ENCODE assay signal across 9 mouse cellular contexts in the genomic region with DNA sequence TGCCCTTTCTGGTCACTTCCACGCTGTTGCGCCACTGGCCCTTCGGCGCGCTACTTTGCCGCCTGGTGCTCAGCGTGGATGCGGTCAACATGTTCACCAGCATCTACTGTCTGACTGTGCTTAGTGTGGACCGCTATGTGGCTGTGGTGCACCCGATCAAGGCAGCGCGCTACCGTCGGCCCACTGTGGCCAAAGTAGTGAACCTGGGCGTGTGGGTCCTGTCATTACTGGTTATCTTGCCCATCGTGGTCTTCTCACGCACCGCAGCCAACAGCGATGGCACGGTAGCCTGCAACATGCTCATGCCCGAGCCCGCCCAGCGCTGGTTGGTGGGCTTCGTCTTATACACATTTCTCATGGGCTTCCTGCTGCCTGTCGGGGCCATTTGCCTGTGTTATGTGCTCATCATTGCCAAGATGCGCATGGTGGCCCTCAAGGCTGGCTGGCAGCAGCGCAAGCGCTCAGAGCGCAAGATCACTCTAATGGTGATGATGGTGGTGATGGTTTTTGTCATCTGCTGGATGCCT. TPM values are rescaled to one million over a fixed set of nuclear protein-coding genes. Genes with fewer than 3 reads are reported as not detected.
DNase-seq lines count a peak whose midpoint lies in the region; ATAC-seq and TF ChIP-seq lines count a peak whose summit lies in the region.
"Had no signal": no experiment of that assay in that cellular context is flagged by ENCODE, and none has a peak within 500 bp of the region (broad histone marks: within the 10 kb centered on the region; RNA-seq: fewer than 3 reads in every experiment).

No protein-coding gene starts in this region.

- H3K9ac ChIP-seq in ES-E14 (ENCODE audit: insufficient read depth, low read depth, low read length, poor library complexity, severe bottlenecking): no peak overlapping the region
- no peak overlapping the region for H3K9ac ChIP-seq in neural tube, embryonic 11.5 days (ENCODE audit: low read length)

- peak; percentile 25 to 34 for DNase-seq in cerebellum, postnatal 14 days
- no peak for DNase-seq in ES-E14 (ENCODE audit: low read depth, low spot score)
- DNase-seq in frontal cortex, postnatal 36 days (ENCODE audit: low spot score in 2 of 2): peak; percentile 40 to 57
- peak; percentile 20 to 34 for DNase-seq in left cerebral cortex, adult 8-10 months (ENCODE audit: low spot score in 2 of 2)
- peak; percentile 35 for DNase-seq in neural tube, embryonic 11.5 days (ENCODE audit: low spot score)
- DNase-seq in testis, postnatal 14 days (ENCODE audit: low spot score): no peak

- peak overlapping the region; percentile 51; a peak in 3 of 4 replicates for H3K4me3 ChIP-seq in ES-E14 (ENCODE audit: insufficient read depth in 1 of 2, low read depth in 1 of 2, low read length in 2 of 2, poor library complexity in 1 of 2, severe bottlenecking in 1 of 2)
- H3K4me3 ChIP-seq in neural tube, embryonic 11.5 days (ENCODE audit: low read depth, low read length): peak overlapping the region; percentile 43

- H3K27ac ChIP-seq in ES-E14 (ENCODE audit: insufficient read depth, low read depth, low read length, poor library complexity, severe bottlenecking): no peak overlapping the region
- no peak overlapping the region for H3K27ac ChIP-seq in neural tube, embryonic 11.5 days (ENCODE audit: low read depth, low read length)

- H3K9me3 ChIP-seq in ES-E14 (ENCODE audit: control insufficient read depth, insufficient read depth, low read depth, low read length): no peaks in the 10 kb centered on the region
- H3K9me3 ChIP-seq in neural tube, embryonic 11.5 days (ENCODE audit: control insufficient read depth, low read length): no peaks in the 10 kb centered on the region

- no peak for ATAC-seq in cerebellum, adult (ENCODE audit: insufficient number of reproducible peaks, low FRiP score, low TSS enrichment)
- peak; percentile 20; the same call in 1 of the 2 replicates for ATAC-seq in neural tube, embryonic 11.5 days (ENCODE audit: insufficient read depth, low FRiP score, low TSS enrichment)
- no peak for ATAC-seq in CD4-positive, CD25-positive, alpha-beta regulatory T cell, adult 4 months

- WGBS in neural tube, embryonic 11.5 days: 2% methylated on average over 29 of the region's 29 CpGs

- peaks cover 31% of the 10 kb centered on the region for H3K27me3 ChIP-seq in neural tube, embryonic 11.5 days (ENCODE audit: control insufficient read depth, insufficient read depth, low read length)

- H3K36me3 ChIP-seq in ES-E14 (ENCODE audit: control insufficient read depth, insufficient read depth, low read length, poor library complexity, severe bottlenecking): no peaks in the 10 kb centered on the region
- H3K36me3 ChIP-seq in neural tube, embryonic 11.5 days (ENCODE audit: control insufficient read depth, insufficient read depth, low read length): no peaks in the 10 kb centered on the region

- H3K4me1 ChIP-seq in ES-E14 (ENCODE audit: control insufficient read depth in 2 of 2, insufficient read depth in 2 of 2, low read length in 2 of 2, poor library complexity in 1 of 2): peaks cover 0 to 10% of the 10 kb centered on the region in 2 experiments; a peak in 1 of 4 replicates
- H3K4me1 ChIP-seq in neural tube, embryonic 11.5 days (ENCODE audit: control insufficient read depth, insufficient read depth, low read length): peaks cover 12% of the 10 kb centered on the region; the same call in 1 of the 2 replicates

- in situ Hi-C loops in ES-E14 (cut with MboI; ENCODE audit: low sequenced_read_pairs in 2 of 2, unreplicated experiment in 2 of 2): loop anchor here in 1 of 2 experiments (10.0 to 25.0 kb wide), 2 partner anchors 668 to 1526 kb away; a partner anchor contains a TSS

- peak overlapping the region; percentile 87 for H3K4me2 ChIP-seq in neural tube, embryonic 11.5 days (ENCODE audit: low read depth)

TF ChIP-seq in ES-E14, 5 proteins besides CTCF, POLR2A, EP300 and RAD21:
- TF ChIP-seq ZNF384 (IDR thresholded peaks at IDR 0.05; ENCODE audit: low read depth, low read length) (no peak), ZC3H11A (IDR thresholded peaks at IDR 0.05; ENCODE audit: borderline replicate concordance, low read depth, low read length) (no peak), MAFK (IDR thresholded peaks at IDR 0.05; ENCODE audit: insufficient read depth, low read depth, low read length) (no peak), HCFC1 (IDR thresholded peaks at IDR 0.05; ENCODE audit: borderline replicate concordance, insufficient read depth, low read length) (no peak), CHD2 (IDR thresholded peaks at IDR 0.05; ENCODE audit: low read depth, low read length) (no peak)

RNA-seq across cellular contexts. Expression of a gene that starts 1.4 kb away (rescaled TPM):
- total RNA-seq in ES-E14 (2012; rRNA removed): not detected in 2 replicates
- 10 to 100 TPM; 20.7 to 26.2 (median 24.3) TPM for total RNA-seq in left cerebral cortex, adult 8-10 months (2022)
- polyA plus RNA-seq in neural tube, embryonic 11.5 days (2014; fragmentation: Nextera tagmentation; extraction: Ambion mirVana): 0.25 and 0.58 TPM in 2 replicates
- polyA plus RNA-seq in CD4-positive, CD25-positive, alpha-beta regulatory T cell, adult 4 months (2017; shearing (Covaris generic)): not detected
- total RNA-seq: neutrophil, adult 5-6 weeks had no signal

RNA-seq across cellular contexts. Expression of a gene that starts 56.1 kb away (rescaled TPM):
- 0.18 TPM in 1 of 2 replicates, not detected in the other for total RNA-seq in ES-E14 (2012; rRNA removed)
- total RNA-seq in left cerebral cortex, adult 8-10 months (2022): 1 to 10 TPM; 3.1 to 4.5 (median 4.3) TPM
- polyA plus RNA-seq in neural tube, embryonic 11.5 days (2014; fragmentation: Nextera tagmentation; extraction: Ambion mirVana): 5.1 and 5.8 TPM in 2 replicates
- not detected for polyA plus RNA-seq in CD4-positive, CD25-positive, alpha-beta regulatory T cell, adult 4 months (2017; shearing (Covaris generic))

Comparison
In these comparisons a context has a peak if more than half of its experiments do, and no peak if none do; other contexts are left out.
1. DNase-seq: peak in cerebellum, postnatal 14 days (2 of 2), frontal cortex, postnatal 36 days (2 of 2), left cerebral cortex, adult 8-10 months (2 of 2) and neural tube, embryonic 11.5 days (single experiment); none in ES-E14 (single experiment) and testis, postnatal 14 days (single experiment).
2. RNA of a gene that starts 1.4 kb away (total RNA-seq): 20.7 to 26.2 TPM in left cerebral cortex, adult 8-10 months; not detected in ES-E14; every median in the first group is over 10 times any median in the second.